Mouse (Mus musculus): ENCODE measurements around the gene Fcgr1.

DNA sequence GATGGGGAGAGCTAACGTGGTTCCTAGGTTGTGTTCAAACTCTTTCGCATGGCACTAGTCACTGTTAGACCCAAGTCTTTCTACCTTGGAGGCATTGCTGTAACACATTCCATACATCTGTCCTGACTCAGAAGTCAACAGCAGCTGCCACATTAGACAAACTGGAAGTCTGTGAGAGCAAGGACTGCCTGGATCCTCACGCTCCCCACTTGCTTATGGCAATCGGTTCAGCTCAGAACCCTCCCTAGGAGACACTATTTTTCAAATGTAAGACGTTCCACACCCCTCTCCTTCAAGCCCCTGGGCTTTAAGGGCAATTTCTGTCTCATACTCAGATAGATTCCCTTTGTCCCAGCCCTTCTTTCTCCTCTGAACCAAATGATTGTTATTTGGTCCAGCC is 8.3 kb upstream of the Fcgr1 start:
- TF ChIP-seq CTCF (IDR thresholded peaks at IDR 0.05; ENCODE audit: low read depth) (no peak), EP300 (IDR thresholded peaks at IDR 0.05; ENCODE audit: low read depth) (no peak)

Measured in heart, postnatal 0 days (tissue).